Comparison of ENCODE assay signal across 8 mouse cellular contexts in genomic region chr11:8659061-8659460, GRCm38 (mm10). TPM values are rescaled to one million over a fixed set of nuclear protein-coding genes. Genes with fewer than 3 reads are reported as not detected.
DNase-seq lines count a peak whose midpoint lies in the region; TF ChIP-seq lines count a peak whose summit lies in the region.
"Had no signal": no experiment of that assay in that cellular context is flagged by ENCODE, and none has a peak within 500 bp of the region (broad histone marks: within the 10 kb centered on the region; RNA-seq: fewer than 3 reads in every experiment).

No protein-coding gene starts in this region.

- no peak for TF ChIP-seq CTCF in brain, embryonic 14.5 days (IDR thresholded peaks at IDR 0.05; ENCODE audit: borderline replicate concordance, extremely low read depth, insufficient read depth, insufficient read length)

- WGBS in heart, embryonic 10.5 days = 69% methylated on average over 6 of the region's 6 CpGs

- H3K9ac ChIP-seq in ES-E14 (ENCODE audit: insufficient read depth, low read depth, low read length, poor library complexity, severe bottlenecking) = no peak overlapping the region; the same call in 1 of the 2 replicates

- H3K9me3 ChIP-seq in ES-E14 (ENCODE audit: control insufficient read depth, insufficient read depth, low read depth, low read length) = no peaks in the 10 kb centered on the region
- H3K9me3 ChIP-seq in heart, embryonic 10.5 days = no peaks in the 10 kb centered on the region

- peaks cover 6% of the 10 kb centered on the region; the same call in 1 of the 2 replicates for H3K36me3 ChIP-seq in ES-E14 (ENCODE audit: control insufficient read depth, insufficient read depth, low read length, poor library complexity, severe bottlenecking)
- H3K36me3 ChIP-seq in heart, embryonic 10.5 days = 0 out of 2 replicates have a peak, but pooled peaks cover 7% of the 10 kb centered on the region

- no peaks in the 10 kb centered on the region; the same call in 1 of the 2 replicates for H3K27me3 ChIP-seq in heart, embryonic 10.5 days (ENCODE audit: insufficient read depth, poor library complexity, severe bottlenecking)

- H3K4me1 ChIP-seq in ES-E14 (ENCODE audit: control insufficient read depth in 2 of 2, insufficient read depth in 2 of 2, low read length in 2 of 2, poor library complexity in 1 of 2) = peaks cover 14 to 15% of the 10 kb centered on the region in 2 experiments
- H3K4me1 ChIP-seq in heart, embryonic 10.5 days = peaks cover 46% of the 10 kb centered on the region

- no peak overlapping the region for H3K4me3 ChIP-seq in ES-E14 (ENCODE audit: insufficient read depth in 1 of 2, low read depth in 1 of 2, low read length in 2 of 2, poor library complexity in 1 of 2, severe bottlenecking in 1 of 2)
- no peak overlapping the region for H3K4me3 ChIP-seq in heart, embryonic 10.5 days

- peak overlapping the region; percentile 29 for H3K27ac ChIP-seq in ES-E14 (ENCODE audit: insufficient read depth, low read depth, low read length, poor library complexity, severe bottlenecking)
- peak overlapping the region; percentile 60; the same call in 1 of the 2 replicates for H3K27ac ChIP-seq in heart, embryonic 10.5 days

- in situ Hi-C loops in ES-E14 (cut with MboI; ENCODE audit: low sequenced_read_pairs in 2 of 2, unreplicated experiment in 2 of 2) = no loop called here

- TF ChIP-seq POLR2A in brain, embryonic 14.5 days (IDR thresholded peaks at IDR 0.05; ENCODE audit: borderline replicate concordance, extremely low read depth, insufficient read depth, insufficient read length, poor library complexity, severe bottlenecking) = no peak

- no peak for DNase-seq in ES-E14 (ENCODE audit: low read depth, low spot score)
- peak; percentile 24 for DNase-seq in brain, embryonic 14.5 days (ENCODE audit: low read depth)
- DNase-seq in heart, embryonic 10.5 days (ENCODE audit: low spot score) = no peak
- DNase-seq in kidney, postnatal 4 days = peak; percentile 44 to 54
- no peak for DNase-seq in ovary, postnatal 14 days (ENCODE audit: low spot score)
- DNase-seq in adrenal gland, postnatal 36 days = no peak
- no peak for DNase-seq in lung, postnatal 25 days (ENCODE audit: low spot score)
- DNase-seq: thymus, postnatal 14 days had no signal

TF ChIP-seq in ES-E14, 5 proteins besides CTCF, POLR2A, EP300 and RAD21:
- no peak for TF ChIP-seq CHD2 (IDR thresholded peaks at IDR 0.05; ENCODE audit: low read depth, low read length)

RNA-seq across cellular contexts. Expression of gene Tns3, which starts 5.3 kb away (rescaled TPM):
- total RNA-seq in ES-E14 (2012; rRNA removed) = 111 and 133 TPM in 2 replicates
- 7.3 and 12.1 TPM in 2 replicates for polyA plus RNA-seq in brain, embryonic 14.5 days (2012; rRNA removed)
- 12.7 and 17.0 TPM in 2 replicates for polyA plus RNA-seq in heart, embryonic 10.5 days (2016; fragmentation: Nextera tagmentation; extraction: Ambion mirVana)
- total RNA-seq in adrenal gland, postnatal 36 days (2021) = 10 to 100 TPM; 46.9 to 60.6 TPM

Comparison
In these comparisons a context has a peak if more than half of its experiments do, and no peak if none do; other contexts are left out.
1. DNase-seq: peak in brain, embryonic 14.5 days (single experiment) and kidney, postnatal 4 days (2 of 2); none in ES-E14 (single experiment), heart, embryonic 10.5 days (single experiment), ovary, postnatal 14 days (single experiment), adrenal gland, postnatal 36 days (0 of 2) and lung, postnatal 25 days (single experiment).